Mouse (Mus musculus): ENCODE measurements around the gene Gm28230. TPM values are rescaled to one million over a fixed set of nuclear protein-coding genes. Genes with fewer than 3 reads are reported as not detected.

The Gm28230 gene
- total and polyA plus RNA-seq, 3 experiments, result not detected

DNA sequence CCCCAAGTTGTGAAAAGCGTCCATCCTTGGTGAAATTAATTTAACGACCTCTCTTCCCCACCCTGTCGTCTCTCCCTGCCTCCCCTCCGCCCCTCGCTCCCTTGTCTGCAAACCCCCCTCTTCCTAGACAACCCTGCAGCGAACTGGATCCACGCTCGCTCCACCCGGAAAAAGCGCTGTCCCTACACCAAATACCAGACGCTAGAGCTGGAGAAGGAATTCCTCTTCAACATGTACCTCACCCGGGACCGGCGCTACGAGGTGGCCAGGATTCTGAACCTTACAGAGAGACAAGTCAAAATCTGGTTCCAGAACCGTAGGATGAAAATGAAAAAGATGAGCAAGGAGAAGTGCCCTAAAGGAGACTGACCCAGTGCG lies 27.5 kb upstream of the Gm28230 start:
- H3K27ac ChIP-seq (ENCODE audit: control insufficient read depth, low read depth, low read length), result no peak overlapping the region
- no peak overlapping the region for H3K9ac ChIP-seq (ENCODE audit: control insufficient read depth, low read depth, low read length, poor library complexity, severe bottlenecking)
- TF ChIP-seq ZKSCAN1 (IDR thresholded peaks at IDR 0.05; ENCODE audit: low read depth, low read length), result no peak
- TF ChIP-seq MXI1 (IDR thresholded peaks at IDR 0.05; ENCODE audit: low read depth, low read length), result no peak
- no peak for TF ChIP-seq SMC3 (IDR thresholded peaks at IDR 0.05; ENCODE audit: low read depth, low read length)
- no peak for TF ChIP-seq GABPA (IDR thresholded peaks at IDR 0.05; ENCODE audit: low read depth, low read length)
- no peak for TF ChIP-seq POLR2A (IDR thresholded peaks at IDR 0.05; ENCODE audit: control insufficient read depth in 1 of 2, insufficient read depth in 1 of 2, low read depth in 1 of 2, low read length in 2 of 2, poor library complexity in 1 of 2)
- no peak for TF ChIP-seq NELFE (IDR thresholded peaks at IDR 0.05; ENCODE audit: low read depth, low read length)
- TF ChIP-seq NRF1 (IDR thresholded peaks at IDR 0.05; ENCODE audit: insufficient read depth, low read depth, low read length, poor library complexity, severe bottlenecking), result no peak
- TF ChIP-seq MEF2A (IDR thresholded peaks at IDR 0.05; ENCODE audit: extremely low read depth, insufficient replicate concordance, low read depth, low read length, poor library complexity, severe bottlenecking), result no peak
- no peak for TF ChIP-seq UBTF (IDR thresholded peaks at IDR 0.05; ENCODE audit: borderline replicate concordance, insufficient read depth, low read depth, low read length)
- no peak for TF ChIP-seq KAT2A (conservative IDR thresholded peaks at IDR 0.05; ENCODE audit: low read depth, low read length)
- TF ChIP-seq JUND (IDR thresholded peaks at IDR 0.05; ENCODE audit: low read depth, low read length), result no peak
- TF ChIP-seq MYC (IDR thresholded peaks at IDR 0.05; ENCODE audit: low read depth, low read length), result no peak
- TF ChIP-seq EP300 (IDR thresholded peaks at IDR 0.05; ENCODE audit: low read depth in 1 of 2, low read length in 2 of 2), result no peak
- no peaks in the 10 kb centered on the region for H3K79me2 ChIP-seq (ENCODE audit: control insufficient read depth, insufficient read depth, low read length, poor library complexity)
- H3K4me1 ChIP-seq (ENCODE audit: control insufficient read depth in 1 of 2, insufficient read depth in 2 of 2, low read length in 2 of 2), result no peaks in the 10 kb centered on the region
- no peaks in the 10 kb centered on the region for H3K9me3 ChIP-seq (replicated peaks; ENCODE audit: insufficient read depth, low read length)
- no peaks in the 10 kb centered on the region; a peak in 2 of 4 replicates for H3K27me3 ChIP-seq (ENCODE audit: control insufficient read depth in 1 of 2, insufficient read depth in 2 of 2, low read length in 2 of 2)
- no peak overlapping the region for H3K4me3 ChIP-seq (ENCODE audit: control insufficient read depth in 1 of 2, insufficient read depth in 1 of 2, low read depth in 2 of 2, low read length in 2 of 2)
- DNase-seq (ENCODE audit: low read depth, low spot score), result no peak
- H3K36me3 ChIP-seq (ENCODE audit: control insufficient read depth in 1 of 2, insufficient read depth in 2 of 2, low read length in 2 of 2), result no peaks in the 10 kb centered on the region

DNA sequence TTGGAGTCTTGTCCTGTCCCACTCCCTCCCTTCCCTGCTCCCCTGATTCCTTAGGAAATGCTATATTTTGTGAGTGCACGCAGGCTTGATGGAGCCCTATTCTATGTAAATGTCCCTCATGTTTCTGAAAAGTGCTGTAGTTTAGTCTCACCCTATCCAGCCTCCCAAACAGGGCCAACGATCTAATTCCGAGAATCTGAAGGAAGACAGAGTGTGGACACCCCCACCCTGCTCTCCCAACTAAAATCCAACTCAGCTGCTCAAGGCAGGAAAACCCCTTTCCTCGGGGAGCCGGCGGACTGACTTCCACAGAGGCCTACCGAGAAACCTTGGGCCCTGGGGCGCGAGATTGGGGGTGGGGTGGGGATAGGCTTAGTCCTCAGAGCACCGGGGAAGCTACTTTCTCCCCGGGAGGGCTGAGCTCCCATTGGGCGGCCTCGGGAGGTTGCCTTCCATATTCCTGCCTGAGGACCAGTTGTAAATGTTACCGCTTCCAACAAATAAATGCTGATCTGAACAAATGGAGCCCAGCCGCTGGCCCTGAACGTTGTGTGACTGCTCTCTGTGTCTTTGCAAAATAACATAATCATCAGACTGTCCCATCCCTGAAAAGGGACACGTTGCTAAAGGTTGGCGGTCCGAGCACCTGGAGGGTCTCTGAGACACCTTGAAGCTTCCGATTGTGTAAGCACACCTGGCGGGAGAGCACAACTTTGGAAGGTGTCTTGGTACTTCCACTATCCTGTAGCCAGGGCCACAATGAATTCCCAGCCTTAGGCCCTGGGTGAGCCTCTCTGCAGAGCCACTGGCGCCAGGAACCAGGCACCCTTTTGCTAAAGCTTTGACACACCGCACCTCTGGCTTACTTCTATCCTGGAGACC lies 26.6 kb upstream of the Gm28230 start:
- no peaks in the 10 kb centered on the region for H3K9me3 ChIP-seq (replicated peaks; ENCODE audit: insufficient read depth, low read length)
- no peak overlapping the region for H3K27ac ChIP-seq (ENCODE audit: control insufficient read depth, low read depth, low read length)
- H3K9ac ChIP-seq (ENCODE audit: control insufficient read depth, low read depth, low read length, poor library complexity, severe bottlenecking), result no peak overlapping the region
- H3K27me3 ChIP-seq (ENCODE audit: control insufficient read depth in 1 of 2, insufficient read depth in 2 of 2, low read length in 2 of 2), result no peaks in the 10 kb centered on the region; a peak in 2 of 4 replicates
- TF ChIP-seq ZKSCAN1 (IDR thresholded peaks at IDR 0.05; ENCODE audit: low read depth, low read length) (no peak), MAFK (IDR thresholded peaks at IDR 0.05; ENCODE audit: borderline replicate concordance, low read depth, low read length) (no peak), KAT2A (conservative IDR thresholded peaks at IDR 0.05; ENCODE audit: low read depth, low read length) (no peak), TCF12 (IDR thresholded peaks at IDR 0.05; ENCODE audit: low read depth, low read length) (no peak), TBP (IDR thresholded peaks at IDR 0.05; ENCODE audit: low read depth, low read length) (no peak), MYB (IDR thresholded peaks at IDR 0.05; ENCODE audit: low read depth, low read length) (no peak), RAD21 (IDR thresholded peaks at IDR 0.05; ENCODE audit: low read depth, low read length) (no peak), ZNF384 (IDR thresholded peaks at IDR 0.05; ENCODE audit: low read depth, low read length) (no peak), SMC3 (IDR thresholded peaks at IDR 0.05; ENCODE audit: low read depth, low read length) (no peak), RCOR1 (IDR thresholded peaks at IDR 0.05; ENCODE audit: low read depth, low read length) (no peak), POLR2AphosphoS5 (IDR thresholded peaks at IDR 0.05; ENCODE audit: borderline replicate concordance, low read depth, low read length) (no peak), POLR2A (IDR thresholded peaks at IDR 0.05; ENCODE audit: control insufficient read depth in 1 of 2, insufficient read depth in 1 of 2, low read depth in 1 of 2, low read length in 2 of 2, poor library complexity in 1 of 2) (no peak), CTCF (IDR thresholded peaks at IDR 0.05 in 2 of 3, conservative IDR thresholded peaks at IDR 0.05 in 1 of 3; ENCODE audit: control insufficient read depth in 1 of 3, insufficient read depth in 1 of 3, low read depth in 2 of 3, low read length in 3 of 3, poor library complexity in 1 of 3, severe bottlenecking in 1 of 3) (no peak), EP300 (IDR thresholded peaks at IDR 0.05; ENCODE audit: low read depth in 1 of 2, low read length in 2 of 2) (no peak), JUND (IDR thresholded peaks at IDR 0.05; ENCODE audit: low read depth, low read length) (no peak), ETS1 (IDR thresholded peaks at IDR 0.05; ENCODE audit: low read depth, low read length) (no peak)
- H3K36me3 ChIP-seq (ENCODE audit: control insufficient read depth in 1 of 2, insufficient read depth in 2 of 2, low read length in 2 of 2), result no peaks in the 10 kb centered on the region
- no peak overlapping the region for H3K4me3 ChIP-seq (ENCODE audit: control insufficient read depth in 1 of 2, insufficient read depth in 1 of 2, low read depth in 2 of 2, low read length in 2 of 2)
- H3K79me2 ChIP-seq (ENCODE audit: control insufficient read depth, insufficient read depth, low read length, poor library complexity), result peaks cover 1% of the 10 kb centered on the region; the same call in 1 of the 2 replicates
- no peaks in the 10 kb centered on the region for H3K4me1 ChIP-seq (ENCODE audit: control insufficient read depth in 1 of 2, insufficient read depth in 2 of 2, low read length in 2 of 2)
- DNase-seq (ENCODE audit: low read depth, low spot score), result no peak
